Mouse (Mus musculus) MEL (cell line): ENCODE results near the gene Plxnb3.

Source experiments
- CTCF ChIP-seq, 3 experiments: IDR thresholded peaks in 2 of 3; conservative IDR thresholded peaks in 1 of 3; 2 replicates each; pipeline ENCODE4 v1.5.1; 2011 to 2012; ENCODE audit warnings: low read length in 3 of 3, low read depth in 2 of 3, mild to moderate bottlenecking in 2 of 3, improper control_type of control experiment in 1 of 3, inconsistent platforms in 1 of 3, mixed read lengths in 1 of 3, moderate library complexity in 1 of 3; ENCODE audit not compliant: control insufficient read depth in 1 of 3, insufficient read depth in 1 of 3, poor library complexity in 1 of 3, severe bottlenecking in 1 of 3
- HCFC1 ChIP-seq: IDR thresholded peaks from 2 replicates; pipeline ENCODE4 v1.6.1; 2012; ENCODE audit warnings: low read depth, mild to moderate bottlenecking, inconsistent platforms, low read length, improper control_type of control experiment, moderate library complexity
- NELFE ChIP-seq: IDR thresholded peaks from 2 replicates; pipeline ENCODE4 v1.6.1; 2011; ENCODE audit warnings: low read depth, low read length, improper control_type of control experiment
- POLR2A ChIP-seq, 2 experiments: IDR thresholded peaks; 2 replicates each; pipeline ENCODE4 v1.6.1; 2011 to 2012; ENCODE audit warnings: low read length in 2 of 2, mild to moderate bottlenecking in 2 of 2, control low read depth in 1 of 2, improper control_type of control experiment in 1 of 2, low read depth in 1 of 2, moderate library complexity in 1 of 2; ENCODE audit not compliant: control insufficient read depth in 1 of 2, insufficient read depth in 1 of 2, poor library complexity in 1 of 2
- ZC3H11A ChIP-seq: IDR thresholded peaks from 2 replicates; pipeline ENCODE4 v1.6.1; 2012; ENCODE audit warnings: low read depth, mild to moderate bottlenecking, inconsistent platforms, low read length, improper control_type of control experiment

DNA sequence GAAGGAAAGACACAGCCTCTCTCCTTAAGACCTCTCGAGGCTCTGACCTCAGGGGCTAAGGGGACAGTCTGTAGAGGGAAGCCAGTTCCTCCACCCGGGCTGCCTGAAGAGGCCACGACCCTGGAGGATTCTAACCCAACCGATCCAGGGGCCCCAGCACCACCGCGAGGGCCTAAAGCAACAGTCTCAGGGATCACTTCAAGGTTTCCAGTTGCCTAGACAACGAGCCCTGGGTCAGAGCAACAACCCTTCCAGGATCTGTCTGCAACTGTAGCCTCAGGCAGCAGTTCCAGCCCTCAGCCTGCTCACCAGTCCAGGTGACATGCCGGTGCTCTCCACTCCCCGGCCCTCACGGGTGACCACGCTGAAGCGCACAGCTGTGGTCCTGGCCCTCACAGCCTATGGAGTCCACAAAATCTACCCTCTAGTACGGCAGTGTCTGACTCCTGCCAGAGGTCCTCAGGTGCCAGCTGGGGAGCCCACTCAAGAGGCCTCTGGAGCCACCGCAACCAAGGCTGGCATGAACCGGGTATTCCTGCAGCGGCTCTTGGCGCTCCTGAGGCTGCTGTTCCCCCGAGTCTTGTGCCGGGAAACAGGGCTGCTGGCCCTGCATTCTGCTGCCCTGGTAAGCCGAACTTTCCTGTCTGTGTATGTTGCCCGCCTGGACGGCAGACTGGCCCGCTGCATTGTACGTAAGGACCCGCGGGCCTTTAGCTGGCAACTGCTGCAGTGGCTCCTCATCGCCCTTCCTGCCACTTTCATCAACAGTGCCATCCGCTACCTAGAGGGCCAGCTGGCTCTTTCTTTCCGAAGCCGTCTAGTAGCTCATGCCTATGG, 40.0 kb upstream of the Plxnb3 start:
- TF ChIP-seq CTCF (IDR thresholded peaks at IDR 0.05 in 2 of 3, conservative IDR thresholded peaks at IDR 0.05 in 1 of 3; ENCODE audit: control insufficient read depth in 1 of 3, insufficient read depth in 1 of 3, low read depth in 2 of 3, low read length in 3 of 3, poor library complexity in 1 of 3, severe bottlenecking in 1 of 3) (no peak), ZC3H11A (no peak), NELFE (peak; percentile 44), POLR2A (IDR thresholded peaks at IDR 0.05; ENCODE audit: control insufficient read depth in 1 of 2, insufficient read depth in 1 of 2, low read depth in 1 of 2, low read length in 2 of 2, poor library complexity in 1 of 2) (peak in 1 of 2 experiments; percentile 21; a peak in 1 of 4 replicates), HCFC1 (no peak)
